In the genomic region with DNA sequence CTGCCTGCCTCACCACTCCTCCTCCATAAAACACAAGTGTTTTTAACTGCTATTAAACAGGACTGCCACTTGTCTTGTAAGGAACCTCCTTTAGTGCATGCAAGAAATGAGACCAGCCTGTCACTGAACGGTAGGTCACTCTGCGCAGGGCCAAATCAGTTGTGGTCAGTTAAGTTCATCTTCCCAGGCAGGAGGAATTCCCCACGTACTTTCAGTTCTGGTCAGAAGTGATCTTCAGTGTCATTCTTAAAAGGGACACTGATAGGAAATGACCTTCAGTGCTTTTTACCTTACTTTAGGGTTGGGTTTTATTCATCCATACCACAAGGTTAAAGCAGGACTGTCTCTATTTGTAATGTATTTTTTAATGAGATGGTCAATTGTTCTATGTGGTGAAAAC, we compare ENCODE assay signal across 26 mouse cellular contexts.
DNase-seq lines count a peak whose midpoint lies in the region; ATAC-seq and TF ChIP-seq lines count a peak whose summit lies in the region.
"Had no signal": no experiment of that assay in that cellular context is flagged by ENCODE, and none has a peak within 500 bp of the region (broad histone marks: within the 10 kb centered on the region; RNA-seq: fewer than 3 reads in every experiment).

No protein-coding gene starts in this region.

- H3K4me1 ChIP-seq in CH12.LX (ENCODE audit: control insufficient read depth in 1 of 2, insufficient read depth in 2 of 2): peaks cover 31 to 50% of the 10 kb centered on the region in 2 experiments
- H3K4me1 ChIP-seq in heart, embryonic 12.5 days (replicated peaks): 0 out of 2 replicates have a peak, but pooled peaks cover 3% of the 10 kb centered on the region
- H3K4me1 ChIP-seq: embryonic facial prominence, embryonic 12.5 days; embryonic facial prominence, embryonic 15.5 days; forebrain, embryonic 15.5 days; heart, embryonic 10.5 days; heart, embryonic 15.5 days; hindbrain, embryonic 10.5 days; hindbrain, embryonic 13.5 days; intestine, embryonic 15.5 days had no signal

- no peak overlapping the region for H3K4me3 ChIP-seq in CH12.LX (replicated peaks in 1 of 3; ENCODE audit: low read depth in 2 of 3, low read length in 2 of 3, poor library complexity in 1 of 3)
- no peak overlapping the region for H3K4me3 ChIP-seq in heart, embryonic 12.5 days
- H3K4me3 ChIP-seq: embryonic facial prominence, embryonic 12.5 days; embryonic facial prominence, embryonic 15.5 days; forebrain, embryonic 15.5 days; heart, adult 2 months; heart, embryonic 10.5 days; heart, embryonic 15.5 days; hindbrain, embryonic 10.5 days; hindbrain, embryonic 13.5 days; intestine, embryonic 15.5 days had no signal

- TF ChIP-seq POLR2A in CH12.LX (IDR thresholded peaks at IDR 0.05; ENCODE audit: low read depth, low read length): no peak

- dilution Hi-C loops in CH12.LX (cut with MboI; ENCODE audit: extremely low pct_ligation_motif_present, extremely low pct_unique_long_range_greater_than_20kb, low sequenced_read_pairs): no loop called here

- DNase-seq in 416B (ENCODE audit: low read depth) (peak; percentile 55), CH12.LX (ENCODE audit: extremely low read depth) (peak; percentile 29)
- no peak for DNase-seq in embryo, embryonic 9.5 days (ENCODE audit: extremely low spot score)
- DNase-seq: adrenal gland, adult 2 months; adrenal gland, postnatal 14 days; cerebellum, adult 11-12 months; cerebellum, adult 8-10 months; cerebellum, postnatal 10 days; cerebellum, postnatal 36 days; gastrocnemius, postnatal 25 days; heart, adult 2 months; heart, postnatal 10 days; heart, postnatal 36 days; kidney, adult 11 months had no signal

- peak overlapping the region; percentile 87 for H3K27ac ChIP-seq in CH12.LX (ENCODE audit: insufficient read depth, low read depth)
- no peak overlapping the region for H3K27ac ChIP-seq in heart, embryonic 12.5 days (ENCODE audit: poor library complexity, severe bottlenecking)
- H3K27ac ChIP-seq: embryonic facial prominence, embryonic 12.5 days; embryonic facial prominence, embryonic 15.5 days; forebrain, embryonic 15.5 days; heart, adult 2 months; heart, embryonic 10.5 days; heart, embryonic 15.5 days; hindbrain, embryonic 10.5 days; hindbrain, embryonic 13.5 days; intestine, embryonic 15.5 days had no signal

- peak overlapping the region; percentile 68; the same call in 1 of the 2 replicates for H3K4me2 ChIP-seq in CH12.LX (ENCODE audit: insufficient read depth, low read depth, poor library complexity, severe bottlenecking)
- no peak overlapping the region for H3K4me2 ChIP-seq in heart, embryonic 12.5 days
- H3K4me2 ChIP-seq: embryonic facial prominence, embryonic 12.5 days; embryonic facial prominence, embryonic 15.5 days; forebrain, embryonic 15.5 days; heart, embryonic 15.5 days; hindbrain, embryonic 13.5 days; intestine, embryonic 15.5 days had no signal

- peak; percentile 39 for ATAC-seq in megakaryocyte, adult 5-6 weeks (ENCODE audit: poor library complexity, severe bottlenecking)
- no peak for ATAC-seq in CD4-positive, CD25-positive, alpha-beta regulatory T cell, adult 4 months
- no peak for ATAC-seq in heart, embryonic 12.5 days (ENCODE audit: insufficient number of reproducible peaks, low FRiP score)
- ATAC-seq: forebrain, embryonic 15.5 days; hindbrain, embryonic 16.5 days; intestine, embryonic 15.5 days had no signal

- no peaks in the 10 kb centered on the region for H3K79me2 ChIP-seq in CH12.LX (replicated peaks; ENCODE audit: control insufficient read depth, extremely low read depth, insufficient read depth, poor library complexity, severe bottlenecking)

- 60% methylated on average over 3 of the region's 3 CpGs for WGBS in heart, embryonic 12.5 days

- H3K27me3 ChIP-seq in CH12.LX (replicated peaks): no peaks in the 10 kb centered on the region
- H3K27me3 ChIP-seq in heart, embryonic 12.5 days (replicated peaks): no peaks in the 10 kb centered on the region; the same call in 1 of the 2 replicates
- H3K27me3 ChIP-seq: embryonic facial prominence, embryonic 12.5 days; embryonic facial prominence, embryonic 15.5 days; forebrain, embryonic 15.5 days; heart, embryonic 15.5 days; hindbrain, embryonic 13.5 days; intestine, embryonic 15.5 days had no signal

- no peak; the same call in 1 of the 2 replicates for TF ChIP-seq RAD21 in CH12.LX (IDR thresholded peaks at IDR 0.05; ENCODE audit: low read depth, low read length)

- no peak overlapping the region for H3K9ac ChIP-seq in CH12.LX (ENCODE audit: insufficient read depth, low read depth)
- no peak overlapping the region for H3K9ac ChIP-seq in heart, embryonic 12.5 days
- H3K9ac ChIP-seq: embryonic facial prominence, embryonic 12.5 days; embryonic facial prominence, embryonic 15.5 days; forebrain, embryonic 15.5 days; heart, embryonic 15.5 days; hindbrain, embryonic 13.5 days; intestine, embryonic 15.5 days had no signal

- in situ Hi-C loops in CH12.LX (cut with MboI; ENCODE audit: low pct_ligation_motif_present, low pct_unique_long_range_greater_than_20kb, low sequenced_read_pairs): loop anchor here (10.0 kb wide), 1 partner anchor 53 kb away; no protein-coding TSS in a partner anchor

- H3K36me3 ChIP-seq in CH12.LX (replicated peaks in 1 of 2; ENCODE audit: control insufficient read depth in 1 of 2, insufficient read depth in 1 of 2, low read length in 1 of 2): no peaks in the 10 kb centered on the region
- H3K36me3 ChIP-seq in heart, embryonic 12.5 days: no peaks in the 10 kb centered on the region
- H3K36me3 ChIP-seq: embryonic facial prominence, embryonic 12.5 days; embryonic facial prominence, embryonic 15.5 days; forebrain, embryonic 15.5 days; heart, embryonic 10.5 days; heart, embryonic 15.5 days; hindbrain, embryonic 10.5 days; hindbrain, embryonic 13.5 days; intestine, embryonic 15.5 days had no signal

- no peak for TF ChIP-seq CTCF in CH12.LX (conservative IDR thresholded peaks at IDR 0.05 in 1 of 2, IDR thresholded peaks at IDR 0.05 in 1 of 2; ENCODE audit: low read depth in 2 of 2, low read length in 2 of 2)

- TF ChIP-seq EP300 in CH12.LX (IDR thresholded peaks at IDR 0.05; ENCODE audit: low read length): peak; percentile 95

- H3K9me3 ChIP-seq in CH12.LX (replicated peaks; ENCODE audit: low read length): no peaks in the 10 kb centered on the region
- no peaks in the 10 kb centered on the region for H3K9me3 ChIP-seq in heart, embryonic 12.5 days (replicated peaks)
- H3K9me3 ChIP-seq: embryonic facial prominence, embryonic 12.5 days; embryonic facial prominence, embryonic 15.5 days; forebrain, embryonic 15.5 days; heart, embryonic 10.5 days; heart, embryonic 15.5 days; hindbrain, embryonic 10.5 days; hindbrain, embryonic 13.5 days; intestine, embryonic 15.5 days had no signal

TF ChIP-seq in CH12.LX, 34 proteins besides CTCF, POLR2A, EP300 and RAD21 (continues in another document):
- TF ChIP-seq JUN (IDR thresholded peaks at IDR 0.05; ENCODE audit: insufficient read depth, low read depth, low read length) (peak; percentile 16), SIN3A (IDR thresholded peaks at IDR 0.05; ENCODE audit: low read length) (no peak), UBTF (IDR thresholded peaks at IDR 0.05; ENCODE audit: low read depth, low read length) (no peak), TCF12 (IDR thresholded peaks at IDR 0.05; ENCODE audit: low read depth, low read length) (no peak; the same call in 1 of the 2 replicates), CHD1 (IDR thresholded peaks at IDR 0.05; ENCODE audit: low read depth, low read length) (no peak), USF1 (IDR thresholded peaks at IDR 0.05; ENCODE audit: low read depth, low read length) (no peak), ETS1 (conservative IDR thresholded peaks at IDR 0.05; ENCODE audit: low read depth, low read length) (peak; percentile 59; the same call in 1 of the 2 replicates), GABPA (IDR thresholded peaks at IDR 0.05; ENCODE audit: insufficient replicate concordance, low read depth, low read length) (no peak), JUND (conservative IDR thresholded peaks at IDR 0.05; ENCODE audit: low read depth, low read length) (0 out of 2 replicates have a peak, but pooled peaks have one; percentile 31), RCOR1 (conservative IDR thresholded peaks at IDR 0.05; ENCODE audit: low read depth, low read length) (no peak), SMC3 (IDR thresholded peaks at IDR 0.05; ENCODE audit: low read depth, low read length) (no peak), POLR2AphosphoS2 (IDR thresholded peaks at IDR 0.05; ENCODE audit: low read depth, low read length) (no peak), ZKSCAN1 (IDR thresholded peaks at IDR 0.05; ENCODE audit: borderline replicate concordance, low read depth, low read length) (no peak), MAX (IDR thresholded peaks at IDR 0.05; ENCODE audit: low read length) (no peak), IRF4 (IDR thresholded peaks at IDR 0.05; ENCODE audit: low read depth, low read length) (peak; percentile 97), MXI1 (IDR thresholded peaks at IDR 0.05; ENCODE audit: low read depth, low read length) (no peak), ZC3H11A (IDR thresholded peaks at IDR 0.05; ENCODE audit: low read depth, low read length) (no peak), USF2 (conservative IDR thresholded peaks at IDR 0.05; ENCODE audit: low read depth, low read length) (no peak), HCFC1 (IDR thresholded peaks at IDR 0.05; ENCODE audit: low read depth, low read length) (no peak), ELF1 (IDR thresholded peaks at IDR 0.05; ENCODE audit: low read depth, low read length) (peak; percentile 37; the same call in 1 of the 2 replicates), ZNF384 (IDR thresholded peaks at IDR 0.05; ENCODE audit: low read depth, low read length) (no peak), NELFE (IDR thresholded peaks at IDR 0.05; ENCODE audit: low read depth, low read length) (no peak), E2F4 (IDR thresholded peaks at IDR 0.05; ENCODE audit: insufficient replicate concordance, low read depth, low read length) (no peak), TBP (conservative IDR thresholded peaks at IDR 0.05; ENCODE audit: low read depth, low read length) (0 out of 2 replicates have a peak, but pooled peaks have one; percentile 24), CHD2 (IDR thresholded peaks at IDR 0.05; ENCODE audit: low read length) (no peak), PAX5 (IDR thresholded peaks at IDR 0.05; ENCODE audit: low read length) (no peak), MEF2A (IDR thresholded peaks at IDR 0.05; ENCODE audit: borderline replicate concordance, low read depth, low read length) (peak; percentile 74; the same call in 1 of the 2 replicates), MAFK (IDR thresholded peaks at IDR 0.05; ENCODE audit: insufficient replicate concordance, low read length) (0 out of 2 replicates have a peak, but pooled peaks have one; percentile 22), MYC (IDR thresholded peaks at IDR 0.05; ENCODE audit: low read depth, low read length) (0 out of 2 replicates have a peak, but pooled peaks have one; percentile 11), KAT2A (IDR thresholded peaks at IDR 0.05; ENCODE audit: insufficient replicate concordance, low read length) (no peak), NRF1 (IDR thresholded peaks at IDR 0.05; ENCODE audit: low read depth, low read length) (peak; percentile 73)
